Mouse (Mus musculus) stomach, embryonic 14.5 days (tissue): ENCODE measurements at regions not wholly inside any gene's neighbourhood (a gene's known extent, or its start where the extent isn't known, plus 50 kb on each side); places are given as distances from the start of the nearest gene placed in this dataset.

ENCODE experiments used
- ATAC-seq: fragments of 200-750 bp; cut with Nextera tagmentation; 2 replicates; pipeline ENCODE4 v1.8.0; 2017; ENCODE audit warnings: low read depth, moderate TSS enrichment; ENCODE audit not compliant: insufficient number of reproducible peaks, insufficient read depth, low FRiP score
- H3K27ac ChIP-seq: fragments of 300-500 bp; sonication (generic); 2 replicates; pipeline ENCODE4 v1.5.1; 2014; ENCODE audit warnings: mild to moderate bottlenecking, low read length, moderate library complexity, mixed read lengths
- H3K27me3 ChIP-seq: fragments of 300-500 bp; sonication (generic); 2 replicates; pipeline ENCODE4 v1.6.1; 2014; ENCODE audit warnings: low read length, control low read depth, mixed read lengths; ENCODE audit not compliant: control insufficient read depth, insufficient read depth
- H3K36me3 ChIP-seq: fragments of 300-500 bp; sonication (generic); 2 replicates; pipeline ENCODE4 v1.6.1; 2014; ENCODE audit warnings: mild to moderate bottlenecking, control low read depth, low read length, moderate library complexity, mixed read lengths; ENCODE audit not compliant: control insufficient read depth, insufficient read depth
- H3K4me1 ChIP-seq: fragments of 300-500 bp; sonication (generic); 2 replicates; pipeline ENCODE4 v1.6.1; 2014; ENCODE audit warnings: low read length, control low read depth, mixed read lengths; ENCODE audit not compliant: control insufficient read depth, insufficient read depth
- H3K4me2 ChIP-seq: fragments of 300-500 bp; sonication (generic); replicated peaks from 2 replicates; pipeline ENCODE4 v1.6.1; 2014; ENCODE audit warnings: low read depth, low read length, control low read depth
- H3K4me3 ChIP-seq: fragments of 300-500 bp; sonication (generic); 2 replicates; pipeline ENCODE4 v1.5.1; 2014; ENCODE audit warnings: low read depth, low read length, control low read depth
- H3K9ac ChIP-seq: fragments of 300-500 bp; sonication (generic); replicated peaks from 2 replicates; pipeline ENCODE4 v1.6.1; 2014; ENCODE audit warnings: low read depth, mild to moderate bottlenecking, control low read depth, low read length, moderate library complexity, mixed read lengths
- H3K9me3 ChIP-seq: fragments of 300-500 bp; sonication (generic); 2 replicates; pipeline ENCODE4 v1.6.1; 2016; ENCODE audit warnings: low read depth, low read length, control low read depth; ENCODE audit not compliant: control insufficient read depth
- WGBS: fragments of 180-500 bp; shearing (Covaris S2); extraction: QIAGEN DNeasy Blood & Tissue Kit; methylation state at CpG from one replicate; pipeline ENCODE4 v1.1.7; 2014; 5-methylcytosine and 5-hydroxymethylcytosine counted together

- no peak for ATAC-seq
- 52% methylated on average over 9 of the region's 9 CpGs for WGBS
Observed at GRCm38 (mm10) chr1:35973386-35973785, 94.8 kb upstream of the Hs6st1 start.

GRCm38 (mm10) chr1:35975611-35976208 lies 92.5 kb upstream of the Hs6st1 start:
- no peak overlapping the region for H3K4me2 ChIP-seq
- ATAC-seq, result no peak
- peaks cover 8% of the 10 kb centered on the region; the same call in 1 of the 2 replicates for H3K4me1 ChIP-seq
- H3K9ac ChIP-seq, result no peak overlapping the region
- 70% methylated on average over 3 of the region's 3 CpGs for WGBS
- H3K4me3 ChIP-seq, result no peak overlapping the region
- H3K27ac ChIP-seq, result no peak overlapping the region
- H3K27me3 ChIP-seq, result no peaks in the 10 kb centered on the region
- H3K36me3 ChIP-seq, result no peaks in the 10 kb centered on the region
- H3K9me3 ChIP-seq, result no peaks in the 10 kb centered on the region

More at GRCm38 (mm10) chr1:35973386-35973785, 94.8 kb upstream of the Hs6st1 start:
- no peaks in the 10 kb centered on the region for H3K27me3 ChIP-seq
- H3K9me3 ChIP-seq, result no peaks in the 10 kb centered on the region
- peaks cover 15% of the 10 kb centered on the region; the same call in 1 of the 2 replicates for H3K4me1 ChIP-seq
- no peak overlapping the region for H3K4me3 ChIP-seq
- no peak overlapping the region for H3K4me2 ChIP-seq
- peak overlapping the region; percentile 33; the same call in 1 of the 2 replicates for H3K27ac ChIP-seq
- H3K9ac ChIP-seq, result no peak overlapping the region
- no peaks in the 10 kb centered on the region for H3K36me3 ChIP-seq

DNA sequence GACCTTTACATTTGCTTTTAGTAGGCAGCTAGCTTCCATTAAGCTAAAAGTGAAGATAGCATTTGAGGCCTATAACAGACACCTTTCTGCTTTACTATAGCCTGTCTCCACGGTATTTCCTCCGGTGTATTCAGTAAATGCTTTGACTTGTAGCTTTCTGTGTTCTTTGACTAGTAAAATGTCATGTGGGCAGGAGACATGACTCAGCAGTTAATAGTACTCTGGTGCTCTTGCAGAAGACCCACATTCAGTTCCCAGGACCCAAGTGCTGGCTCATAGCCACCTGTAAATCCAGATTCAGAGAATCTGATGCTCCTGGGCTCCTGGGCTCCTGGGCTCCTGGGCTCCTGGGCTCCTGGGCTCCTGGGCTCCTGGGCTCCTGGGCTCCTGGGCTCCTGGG lies 91.7 kb upstream of the Hs6st1 start:
- 74% methylated on average over 2 of the region's 2 CpGs for WGBS
- H3K36me3 ChIP-seq, result no peaks in the 10 kb centered on the region
- no peak overlapping the region for H3K9ac ChIP-seq
- no peak overlapping the region for H3K4me3 ChIP-seq
- no peak for ATAC-seq
- H3K27me3 ChIP-seq, result no peaks in the 10 kb centered on the region
- H3K9me3 ChIP-seq, result no peaks in the 10 kb centered on the region
- H3K4me2 ChIP-seq, result no peak overlapping the region
- peaks cover 8% of the 10 kb centered on the region; the same call in 1 of the 2 replicates for H3K4me1 ChIP-seq
- H3K27ac ChIP-seq, result no peak overlapping the region

- H3K4me2 ChIP-seq, result no peak overlapping the region
- 0 out of 2 replicates have a peak, but pooled peaks cover 5% of the 10 kb centered on the region for H3K4me1 ChIP-seq
- H3K36me3 ChIP-seq, result no peaks in the 10 kb centered on the region
- H3K27ac ChIP-seq, result no peak overlapping the region
- WGBS, result 87% methylated on average over 1 of the region's 1 CpGs
- H3K27me3 ChIP-seq, result no peaks in the 10 kb centered on the region
- no peak overlapping the region for H3K4me3 ChIP-seq
- ATAC-seq, result no peak
- H3K9ac ChIP-seq, result no peak overlapping the region
- no peaks in the 10 kb centered on the region for H3K9me3 ChIP-seq
Observed at GRCm38 (mm10) chr1:35978116-35978515, 90.1 kb upstream of the Hs6st1 start.

GRCm38 (mm10) chr1:35978766-35979165 lies 89.4 kb upstream of the Hs6st1 start:
- H3K36me3 ChIP-seq, result no peaks in the 10 kb centered on the region
- no peak overlapping the region for H3K27ac ChIP-seq
- 0 out of 2 replicates have a peak, but pooled peaks cover 5% of the 10 kb centered on the region for H3K4me1 ChIP-seq
- ATAC-seq, result no peak
- H3K27me3 ChIP-seq, result no peaks in the 10 kb centered on the region
- WGBS, result 36% methylated on average over 4 of the region's 4 CpGs
- H3K9ac ChIP-seq, result no peak overlapping the region
- no peak overlapping the region for H3K4me2 ChIP-seq
- no peaks in the 10 kb centered on the region for H3K9me3 ChIP-seq
- no peak overlapping the region for H3K4me3 ChIP-seq

DNA sequence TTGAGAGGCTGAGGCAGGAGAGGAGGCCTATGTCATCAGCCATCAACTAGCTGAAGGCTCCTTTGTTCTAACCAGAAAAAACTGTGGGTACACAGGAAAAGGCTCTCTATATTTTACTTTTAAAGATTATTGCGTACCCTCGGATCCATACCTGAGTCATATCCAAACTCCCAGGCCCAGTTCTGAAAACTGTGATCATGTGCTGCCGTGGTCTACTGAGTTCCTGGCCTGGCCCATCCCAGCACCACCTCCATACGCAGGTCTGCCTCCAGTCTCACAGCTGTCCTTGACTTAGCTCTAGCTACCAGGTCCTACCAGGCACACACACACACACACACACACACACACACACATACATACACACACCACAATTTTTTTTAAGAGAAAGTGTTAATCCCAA lies 87.0 kb upstream of the Hs6st1 start:
- H3K4me3 ChIP-seq, result no peak overlapping the region
- H3K9me3 ChIP-seq, result no peaks in the 10 kb centered on the region
- no peak overlapping the region for H3K4me2 ChIP-seq
- no peaks in the 10 kb centered on the region for H3K27me3 ChIP-seq
- no peak for ATAC-seq
- WGBS, result 97% methylated on average over 4 of the region's 4 CpGs
- H3K27ac ChIP-seq, result no peak overlapping the region
- no peaks in the 10 kb centered on the region for H3K4me1 ChIP-seq
- no peak overlapping the region for H3K9ac ChIP-seq
- H3K36me3 ChIP-seq, result no peaks in the 10 kb centered on the region

GRCm38 (mm10) chr1:35983361-35983760 lies 84.8 kb upstream of the Hs6st1 start:
- no peak for ATAC-seq
- H3K36me3 ChIP-seq, result no peaks in the 10 kb centered on the region
- no peak overlapping the region for H3K27ac ChIP-seq
- H3K4me3 ChIP-seq, result no peak overlapping the region
- H3K27me3 ChIP-seq, result no peaks in the 10 kb centered on the region
- H3K4me1 ChIP-seq, result no peaks in the 10 kb centered on the region
- no peaks in the 10 kb centered on the region for H3K9me3 ChIP-seq
- WGBS, result 80% methylated on average over 3 of the region's 3 CpGs
- H3K4me2 ChIP-seq, result no peak overlapping the region
- H3K9ac ChIP-seq, result no peak overlapping the region

GRCm38 (mm10) chr1:35985318-35985717 lies 82.9 kb upstream of the Hs6st1 start:
- H3K4me1 ChIP-seq, result no peaks in the 10 kb centered on the region
- ATAC-seq, result no peak
- no peak overlapping the region for H3K27ac ChIP-seq
- peaks cover 4% of the 10 kb centered on the region; the same call in 1 of the 2 replicates for H3K9me3 ChIP-seq
- H3K4me3 ChIP-seq, result no peak overlapping the region
- H3K9ac ChIP-seq, result no peak overlapping the region
- WGBS, result 87% methylated on average over 6 of the region's 6 CpGs
- H3K4me2 ChIP-seq, result no peak overlapping the region
- no peaks in the 10 kb centered on the region for H3K27me3 ChIP-seq
- no peaks in the 10 kb centered on the region for H3K36me3 ChIP-seq

GRCm38 (mm10) chr1:35986666-35987065 lies 81.5 kb upstream of the Hs6st1 start:
- ATAC-seq, result no peak
- WGBS, result 75% methylated on average over 8 of the region's 8 CpGs
- no peak overlapping the region for H3K4me2 ChIP-seq

More at GRCm38 (mm10) chr1:35986666-35987065, 81.5 kb upstream of the Hs6st1 start:
- Histone ChIP-seq H3K36me3 (no peaks in the 10 kb centered on the region), H3K9me3 (peaks cover 4% of the 10 kb centered on the region; the same call in 1 of the 2 replicates), H3K4me3 (no peak overlapping the region), H3K27me3 (no peaks in the 10 kb centered on the region), H3K27ac (no peak overlapping the region), H3K4me1 (no peaks in the 10 kb centered on the region), H3K9ac (no peak overlapping the region)
